Mouse (Mus musculus) kidney, adult 18-20 months (tissue): ENCODE results near the gene Rragc.
"Not testable (repeated sequence)": the region's sequence is repeated elsewhere in the genome, so short reads cannot be mapped to it uniquely, and the experiment has no call there.

ENCODE experiments used
- DNase-seq: peaks from one replicate; pipeline ENCODE4 v3.0.0; 2021

Rragc gene

GRCm38 (mm10) chr4:123916748-123917547, at the start of gene Rragc:
TSS of gene Rragc (plus strand) at chr4:123917446.
- DNase-seq: peak; percentile 100

GRCm38 (mm10) chr4:123893726-123894125, 23.5 kb upstream of the Rragc start:
- DNase-seq: no peak

DNA sequence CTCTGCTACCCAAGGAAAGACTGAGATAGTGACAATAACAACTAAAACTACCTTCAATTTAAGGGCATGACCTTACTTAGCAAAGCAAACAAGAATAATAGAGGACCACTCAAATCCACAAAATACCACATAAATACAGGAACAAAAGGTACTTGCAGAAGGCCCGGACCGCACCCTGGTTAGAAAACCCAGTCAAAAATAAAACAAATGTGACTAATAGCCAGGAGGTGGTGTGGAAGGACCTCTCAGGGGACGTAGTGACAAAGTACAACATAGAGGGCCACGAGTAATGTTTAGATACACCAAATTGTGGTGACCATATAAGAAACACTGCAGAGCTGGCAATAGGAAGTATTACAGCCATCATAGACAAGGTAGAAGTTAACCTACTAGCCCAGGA, 23.0 kb upstream of the Rragc start:
- no peak for DNase-seq

DNA sequence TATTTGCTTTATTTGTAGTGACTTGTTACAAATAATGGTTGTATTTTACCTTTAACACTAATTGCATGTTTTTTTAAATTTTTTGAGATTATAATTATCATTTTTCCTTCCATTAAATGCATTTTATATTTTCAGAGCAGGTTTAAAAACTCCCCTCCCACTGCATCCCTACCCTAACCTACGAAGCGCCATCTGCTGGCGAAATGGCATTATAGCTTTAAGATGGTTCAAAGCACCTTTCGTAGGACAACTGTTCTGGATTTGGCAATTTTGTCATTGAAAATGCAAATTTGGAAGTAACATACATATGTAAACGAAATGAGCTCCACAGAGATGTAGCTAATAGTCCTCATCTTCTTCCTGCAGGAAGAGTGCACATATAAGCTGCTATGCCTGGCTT, 18.6 kb upstream of the Rragc start:
- peak; percentile 22 for DNase-seq

DNA sequence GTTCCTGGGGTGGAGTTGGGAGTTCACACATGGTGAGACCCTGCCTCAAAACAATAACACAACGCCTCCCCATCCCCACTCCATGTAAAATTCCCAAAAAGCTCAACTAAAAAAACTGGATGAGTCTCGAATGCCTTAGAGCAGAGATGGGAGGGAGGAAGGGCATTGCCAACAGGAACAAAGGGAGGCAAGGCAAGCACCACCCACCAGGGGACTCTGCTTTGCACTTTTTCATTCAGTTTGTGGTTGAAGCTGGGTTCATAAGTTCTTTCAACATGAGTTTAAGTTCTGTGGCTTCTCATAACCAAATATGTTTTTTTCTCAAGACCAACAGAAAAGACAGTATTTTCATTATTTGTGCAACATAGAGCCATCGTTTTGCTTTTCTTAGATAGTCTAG, 13.8 kb upstream of the Rragc start:
- no peak for DNase-seq

GRCm38 (mm10) chr4:123904333-123905125, 12.7 kb upstream of the Rragc start, which contains the start of gene Mycbp:
TSS of gene Mycbp (plus strand) at chr4:123904832.
- peak; percentile 99 for DNase-seq

DNA sequence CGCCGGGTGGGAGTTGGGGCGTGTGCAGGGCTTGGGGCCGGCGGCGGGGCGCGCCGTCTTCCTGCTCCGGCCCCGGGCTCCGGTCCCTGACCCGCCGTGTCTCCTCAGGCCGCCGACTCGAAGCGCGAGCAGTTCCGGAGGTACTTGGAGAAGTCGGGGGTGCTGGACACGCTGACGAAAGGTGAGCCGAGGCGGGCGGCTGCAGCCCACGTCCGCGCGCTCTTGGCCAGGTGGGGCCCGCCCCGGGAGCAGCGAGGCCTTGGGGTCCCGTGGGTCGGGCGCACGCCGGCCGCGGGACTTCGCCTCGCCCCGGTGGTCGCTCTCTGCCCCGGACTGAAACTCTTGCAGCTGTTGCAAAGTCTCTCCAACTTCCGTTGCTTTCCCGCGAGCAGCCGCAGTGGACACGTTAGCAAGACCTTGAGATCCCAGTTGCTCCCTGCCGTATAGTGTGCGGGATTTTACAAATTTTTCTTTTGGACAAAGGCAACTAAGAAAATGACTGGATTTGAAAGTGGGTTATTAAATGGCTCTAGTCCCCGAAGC, 12.0 kb upstream of the Rragc start:
- DNase-seq: no peak

GRCm38 (mm10) chr4:123911503-123911902, 5.7 kb upstream of the Rragc start:
- DNase-seq: no peak

- DNase-seq: no peak
These were observed 4.8 kb upstream of the Rragc start for GRCm38 (mm10) chr4:123912431-123912830.

DNA sequence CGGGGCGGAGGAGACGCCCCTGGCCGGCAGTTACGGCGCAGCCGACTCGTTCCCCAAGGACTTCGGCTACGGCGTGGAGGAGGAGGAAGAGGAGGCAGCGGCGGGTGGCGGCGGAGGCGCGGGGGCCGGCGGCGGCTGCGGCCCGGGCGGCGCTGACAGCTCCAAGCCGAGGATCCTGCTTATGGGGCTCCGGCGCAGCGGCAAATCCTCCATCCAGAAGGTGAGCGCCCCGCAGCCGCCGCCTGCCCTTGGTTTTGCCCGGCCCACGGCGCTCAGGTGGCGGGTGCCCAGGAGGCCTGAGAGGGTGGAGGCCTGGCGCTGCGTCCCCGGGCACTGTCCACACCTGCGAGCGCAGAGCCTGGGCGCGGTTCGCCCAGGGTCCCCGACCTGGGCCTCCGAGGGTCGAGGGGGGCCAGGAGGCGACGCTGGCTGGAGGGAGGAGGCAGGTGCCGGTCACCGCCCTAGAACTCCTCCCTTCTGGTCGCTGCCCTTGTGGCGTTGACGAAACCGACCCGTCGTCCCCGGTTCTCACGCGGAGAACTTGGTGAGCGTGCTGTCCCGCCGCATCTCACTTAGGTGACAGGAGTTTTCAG, 398 bp downstream of the Rragc start, which contains the start of gene 4930535I16Rik:
4930535I16Rik (minus strand) TSS at position 475 of the 593 bp plus-strand sequence.
- no peak for DNase-seq

GRCm38 (mm10) chr4:123918851-123919250, 1.6 kb downstream of the Rragc start:
- no peak for DNase-seq

GRCm38 (mm10) chr4:123921055-123921565, 3.9 kb downstream of the Rragc start:
- DNase-seq: no peak

GRCm38 (mm10) chr4:123927961-123928360, 10.7 kb downstream of the Rragc start:
- no peak for DNase-seq

DNA sequence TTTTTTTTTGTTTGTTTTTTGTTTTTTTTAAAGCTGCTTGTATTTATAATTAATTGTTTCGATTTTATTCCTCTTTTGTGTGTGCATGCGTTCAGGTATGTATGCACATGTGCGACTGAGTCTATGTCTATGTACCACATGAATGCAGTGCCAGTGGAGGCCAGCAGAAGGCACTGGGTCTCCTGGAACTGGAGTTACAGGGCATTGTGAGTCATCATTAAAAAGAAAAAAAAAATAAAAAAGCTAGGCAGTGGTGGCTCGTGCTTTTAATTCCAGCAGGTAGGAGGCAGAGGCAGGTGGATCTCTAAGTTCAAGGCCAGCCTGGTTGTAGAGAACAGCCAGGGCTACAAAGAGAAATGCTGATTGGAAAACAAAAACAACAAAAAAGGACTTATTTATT, 12.7 kb downstream of the Rragc start:
- DNase-seq: no peak

DNA sequence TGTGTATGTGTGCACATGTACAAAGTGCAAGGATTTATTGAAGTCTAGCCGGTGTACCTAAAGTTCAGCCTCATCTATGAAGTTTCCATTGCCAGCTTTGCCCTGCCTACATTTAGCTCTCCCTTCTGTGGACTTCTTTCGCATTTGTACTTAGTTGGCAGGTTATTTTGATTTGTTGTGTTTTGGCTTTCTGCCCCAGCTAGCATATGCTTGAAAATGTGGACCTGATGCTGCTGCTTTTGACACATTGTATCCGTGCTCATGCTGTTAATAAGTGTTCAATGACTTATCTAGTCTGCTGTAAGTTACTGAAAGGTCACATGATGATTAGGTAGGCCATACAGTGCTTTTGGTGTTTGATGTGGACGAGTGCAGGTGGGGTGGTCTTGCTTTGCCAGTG, 17.1 kb downstream of the Rragc start:
- no peak for DNase-seq

GRCm38 (mm10) chr4:123936059-123936458, 18.8 kb downstream of the Rragc start:
- no peak for DNase-seq

GRCm38 (mm10) chr4:123939838-123940237, 22.6 kb downstream of the Rragc start:
- DNase-seq: peak; percentile 74

DNA sequence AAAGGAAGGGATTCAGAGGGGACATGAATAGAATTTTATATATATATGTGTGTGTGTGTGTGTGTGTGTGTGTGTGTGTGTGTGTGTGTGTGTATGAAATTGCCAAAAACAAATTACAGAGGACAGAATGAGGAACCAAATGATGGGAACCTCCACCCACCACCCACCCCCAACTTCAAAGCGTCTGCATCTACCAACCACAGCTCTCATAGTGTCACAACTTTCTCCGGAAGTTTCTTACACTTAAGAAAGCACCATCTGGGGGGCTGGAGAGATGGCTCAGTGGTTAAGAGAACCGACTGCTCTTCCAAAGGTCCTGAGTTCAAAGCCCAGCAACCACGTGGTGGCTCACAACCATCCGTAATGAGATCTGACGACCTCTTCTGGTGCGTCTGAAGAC, 23.6 kb downstream of the Rragc start:
- not testable (repeated sequence) for DNase-seq

DNA sequence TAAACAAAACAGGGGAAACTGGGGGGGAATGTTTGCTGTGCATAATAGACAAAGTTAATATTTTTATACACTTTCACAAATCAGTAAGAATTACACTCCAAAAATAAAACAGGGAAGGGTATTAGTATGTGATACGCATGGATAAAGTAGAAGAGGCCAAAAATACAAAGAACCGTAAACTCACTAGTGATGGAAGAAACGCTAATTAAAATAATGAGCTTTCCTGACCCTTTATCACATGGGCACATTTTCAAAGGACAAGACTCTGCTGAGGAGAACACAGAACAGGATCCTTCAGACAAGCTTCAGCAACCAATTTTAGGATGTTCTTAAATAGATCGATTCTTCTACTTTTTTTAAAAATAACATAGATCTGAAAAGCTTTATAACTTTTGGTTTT, 29.5 kb downstream of the Rragc start:
- DNase-seq: no peak

DNA sequence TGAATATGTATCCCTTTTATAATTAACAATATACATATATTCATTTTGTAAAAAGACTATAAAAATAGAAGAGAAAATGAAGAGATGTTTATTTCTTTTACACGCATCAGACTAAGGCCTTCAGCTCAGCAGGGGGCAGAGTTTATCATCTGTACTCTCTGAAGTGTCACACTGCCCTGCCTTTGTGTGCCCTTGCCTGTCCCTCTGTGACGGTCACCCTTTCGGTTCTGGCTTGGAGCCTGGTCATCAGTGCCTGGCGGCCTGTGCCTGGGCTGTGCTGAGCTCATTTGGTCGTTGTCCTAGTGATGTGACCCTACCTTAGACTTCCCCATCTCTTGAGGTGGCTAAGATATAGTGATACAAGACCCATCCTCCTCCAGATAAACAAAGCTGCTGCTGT, 29.9 kb downstream of the Rragc start:
- no peak for DNase-seq

- no peak for DNase-seq
These were observed 31.7 kb downstream of the Rragc start for GRCm38 (mm10) chr4:123948901-123949300.

GRCm38 (mm10) chr4:123949649-123950048, 32.4 kb downstream of the Rragc start:
- DNase-seq: no peak

DNA sequence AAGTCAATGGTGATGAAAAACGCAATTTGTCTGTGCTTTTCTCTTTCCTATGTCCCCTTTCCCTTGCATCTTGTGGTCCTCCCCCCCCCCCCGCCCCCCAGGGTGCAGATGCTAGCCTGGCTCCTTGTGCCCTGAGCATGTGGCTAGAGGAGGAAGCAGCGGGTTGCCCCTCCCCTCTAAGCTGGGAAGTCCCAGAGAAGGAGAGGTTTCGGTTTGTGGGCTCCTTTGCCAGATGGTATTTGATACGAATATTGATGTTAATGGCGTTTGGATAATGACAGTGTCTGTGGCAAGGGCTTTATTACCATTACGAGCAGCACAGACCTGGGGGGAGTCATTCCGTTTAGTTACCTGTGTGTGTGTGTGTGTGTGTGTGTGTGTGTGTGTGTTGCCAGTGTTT, 34.8 kb downstream of the Rragc start:
- DNase-seq: no peak
